Mouse (Mus musculus) kidney, postnatal 0 days (tissue): ENCODE measurements at regions not wholly inside any gene's neighbourhood (a gene's known extent, or its start where the extent isn't known, plus 50 kb on each side); places are given as distances from the start of the nearest gene placed in this dataset.

Source experiments
- ATAC-seq: fragments of 200-750 bp; cut with Nextera tagmentation; replicated peaks from 2 replicates; pipeline ENCODE4 v1.8.0; 2017; ENCODE audit warnings: low read depth, moderate number of reproducible peaks, moderate TSS enrichment, moderate library complexity; ENCODE audit not compliant: low FRiP score
- DNase-seq: peaks from one replicate; pipeline ENCODE4 v3.0.0-alpha.2; 2016; ENCODE audit warnings: low spot score
- H3K27ac ChIP-seq: fragments of 300-500 bp; sonication (generic); 2 replicates; pipeline ENCODE4 v1.5.1; 2014; ENCODE audit warnings: mild to moderate bottlenecking
- H3K27me3 ChIP-seq: fragments of 300-500 bp; sonication (generic); 2 replicates; pipeline ENCODE4 v1.6.1; 2014; ENCODE audit warnings: low read length, mixed read lengths; ENCODE audit not compliant: insufficient read depth
- H3K36me3 ChIP-seq: fragments of 300-500 bp; sonication (generic); 2 replicates; pipeline ENCODE4 v1.6.1; 2014; ENCODE audit warnings: low read length, mixed read lengths; ENCODE audit not compliant: insufficient read depth
- H3K4me1 ChIP-seq: fragments of 300-500 bp; sonication (generic); replicated peaks from 2 replicates; pipeline ENCODE4 v1.6.1; 2014; ENCODE audit warnings: antibody characterized with exemption, low read length, mixed read lengths; ENCODE audit not compliant: insufficient read depth
- H3K4me2 ChIP-seq: fragments of 300-500 bp; sonication (generic); 2 replicates; pipeline ENCODE4 v1.6.1; 2014; ENCODE audit warnings: mild to moderate bottlenecking, low read length, moderate library complexity, mixed read lengths
- H3K4me3 ChIP-seq: fragments of 300-500 bp; sonication (generic); replicated peaks from 2 replicates; pipeline ENCODE4 v1.5.1; 2014; ENCODE audit warnings: low read depth, low read length
- H3K9ac ChIP-seq: fragments of 300-500 bp; sonication (generic); 2 replicates; pipeline ENCODE4 v1.6.1; 2014; ENCODE audit warnings: low read depth, low read length
- H3K9me3 ChIP-seq: fragments of 300-500 bp; sonication (generic); replicated peaks from 2 replicates; pipeline ENCODE4 v1.6.1; 2016; ENCODE audit warnings: low read length, inconsistent platforms, mixed read lengths
- CTCF ChIP-seq: IDR thresholded peaks from 2 replicates; pipeline ENCODE4 v1.5.1; 2016; ENCODE audit warnings: antibody characterized with exemption, low read depth, mild to moderate bottlenecking, moderate library complexity
- WGBS: fragments of 180-500 bp; shearing (Covaris S2); extraction: QIAGEN DNeasy Blood & Tissue Kit; methylation state at CpG from one replicate; pipeline ENCODE4 v1.1.7; 2014; 5-methylcytosine and 5-hydroxymethylcytosine counted together
- microRNA counts: library from miRNA; unstranded; fragments of <30 nt; microRNA quantifications from one replicate; lab custom pipeline; 2015
- microRNA-seq: library from miRNA; unstranded; fragments of <30 nt; microRNA quantifications from one replicate; pipeline ENCODE4, GENCODE M21; 2016

DNA sequence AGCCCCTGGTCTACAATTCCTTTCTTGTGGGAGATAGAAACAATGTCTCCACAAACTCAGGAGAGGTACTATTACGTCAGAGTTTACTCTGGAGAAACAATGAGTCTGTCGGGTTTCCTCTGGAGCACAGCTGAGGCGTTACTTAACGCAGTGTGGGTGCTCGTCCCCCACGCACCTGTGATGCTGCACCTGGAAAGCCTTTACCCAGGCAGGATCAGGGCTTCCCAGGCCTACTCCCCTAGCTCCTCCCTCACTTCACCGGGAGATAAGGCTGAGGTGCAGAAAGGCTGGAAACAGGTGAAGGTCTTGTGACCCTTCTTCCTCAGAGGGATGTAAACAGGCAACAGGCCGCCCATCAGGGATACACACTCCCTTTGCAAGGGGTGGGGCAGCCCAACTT, 80.7 kb upstream of the Nr5a2 start:
- no peaks in the 10 kb centered on the region for H3K4me1 ChIP-seq
- H3K9ac ChIP-seq = no peak overlapping the region
- H3K27me3 ChIP-seq = no peaks in the 10 kb centered on the region
- WGBS = 67% methylated on average over 8 of the region's 8 CpGs
- H3K9me3 ChIP-seq = no peaks in the 10 kb centered on the region
- H3K4me2 ChIP-seq = no peak overlapping the region
- no peaks in the 10 kb centered on the region for H3K36me3 ChIP-seq
- no peak for TF ChIP-seq CTCF
- no peak overlapping the region for H3K27ac ChIP-seq
- DNase-seq (no peak), ATAC-seq (no peak)
- H3K4me3 ChIP-seq = no peak overlapping the region

- no peak for TF ChIP-seq CTCF
- DNase-seq (no peak), ATAC-seq (no peak)
- H3K27ac ChIP-seq = no peak overlapping the region
- H3K9ac ChIP-seq = no peak overlapping the region
- H3K9me3 ChIP-seq = no peaks in the 10 kb centered on the region
- no peaks in the 10 kb centered on the region for H3K36me3 ChIP-seq
- H3K4me1 ChIP-seq = no peaks in the 10 kb centered on the region
- no peaks in the 10 kb centered on the region for H3K27me3 ChIP-seq
- 87% methylated on average over 6 of the region's 6 CpGs for WGBS
- no peak overlapping the region for H3K4me2 ChIP-seq
- no peak overlapping the region for H3K4me3 ChIP-seq
These were observed 74.3 kb upstream of the Nr5a2 start for GRCm38 (mm10) chr1:137034586-137034985.

- Histone ChIP-seq H3K27me3 (no peaks in the 10 kb centered on the region), H3K4me3 (no peak overlapping the region), H3K27ac (no peak overlapping the region), H3K4me2 (no peak overlapping the region), H3K4me1 (no peaks in the 10 kb centered on the region), H3K9ac (no peak overlapping the region), H3K36me3 (no peaks in the 10 kb centered on the region), H3K9me3 (no peaks in the 10 kb centered on the region)
- DNase-seq = no peak
- no peak for ATAC-seq
- WGBS = 44% methylated on average over 5 of the region's 5 CpGs
- no peak for TF ChIP-seq CTCF
These were observed 73.4 kb upstream of the Nr5a2 start for GRCm38 (mm10) chr1:137033679-137034078.

DNA sequence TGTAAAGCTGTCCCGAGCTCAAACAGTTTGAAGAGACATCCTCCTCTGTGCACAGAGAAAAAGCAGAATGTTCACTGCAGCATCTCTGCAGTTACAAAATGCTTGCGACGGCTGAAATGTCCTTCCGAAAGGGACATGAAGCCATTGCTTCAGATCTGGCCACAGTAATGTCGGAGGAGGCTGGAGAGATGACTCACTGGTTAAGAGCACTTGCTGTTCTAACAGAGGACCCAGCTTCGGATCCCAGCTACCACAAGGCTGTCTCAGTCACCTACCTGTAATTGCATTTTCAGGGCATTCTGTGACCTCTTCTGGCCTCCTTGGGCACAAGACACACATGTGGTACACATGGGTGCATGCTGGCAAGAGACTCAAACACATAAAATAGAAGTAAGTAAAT, 63.5 kb upstream of the Nr5a2 start:
- Histone ChIP-seq H3K27me3 (no peaks in the 10 kb centered on the region), H3K9me3 (no peaks in the 10 kb centered on the region), H3K4me3 (no peak overlapping the region), H3K36me3 (no peaks in the 10 kb centered on the region), H3K4me2 (no peak overlapping the region), H3K9ac (no peak overlapping the region), H3K4me1 (no peaks in the 10 kb centered on the region), H3K27ac (no peak overlapping the region)
- ATAC-seq (no peak), DNase-seq (no peak)
- 82% methylated on average over 6 of the region's 6 CpGs for WGBS
- no peak for TF ChIP-seq CTCF

DNA sequence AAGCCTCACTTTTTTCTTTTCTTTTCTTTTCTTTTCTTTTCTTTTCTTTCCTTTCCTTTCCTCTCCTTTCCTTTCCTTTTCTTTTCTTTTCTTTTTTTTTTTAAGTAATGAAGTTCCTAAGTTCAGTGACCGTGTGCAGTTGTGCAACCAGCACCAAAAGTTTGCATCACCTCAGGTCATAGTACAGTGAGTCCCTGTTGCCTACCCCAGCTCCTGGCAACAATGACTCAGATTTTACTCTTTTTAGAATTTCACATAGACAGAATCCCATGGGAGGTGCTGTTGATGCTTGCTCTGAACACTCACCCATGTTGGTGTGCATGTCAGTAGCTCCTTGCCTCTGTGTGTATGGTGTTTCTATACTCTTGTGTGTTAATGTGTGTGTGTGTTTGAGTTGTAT, 60.3 kb upstream of the Nr5a2 start:
- H3K4me2 ChIP-seq = no peak overlapping the region
- 82% methylated on average over 1 of the region's 1 CpGs for WGBS
- DNase-seq (no peak), ATAC-seq (no peak)
- H3K9me3 ChIP-seq = no peaks in the 10 kb centered on the region
- no peak overlapping the region for H3K4me3 ChIP-seq
- no peaks in the 10 kb centered on the region for H3K27me3 ChIP-seq
- no peak for TF ChIP-seq CTCF
- no peaks in the 10 kb centered on the region for H3K4me1 ChIP-seq
- no peak overlapping the region for H3K27ac ChIP-seq
- no peaks in the 10 kb centered on the region for H3K36me3 ChIP-seq
- no peak overlapping the region for H3K9ac ChIP-seq

DNA sequence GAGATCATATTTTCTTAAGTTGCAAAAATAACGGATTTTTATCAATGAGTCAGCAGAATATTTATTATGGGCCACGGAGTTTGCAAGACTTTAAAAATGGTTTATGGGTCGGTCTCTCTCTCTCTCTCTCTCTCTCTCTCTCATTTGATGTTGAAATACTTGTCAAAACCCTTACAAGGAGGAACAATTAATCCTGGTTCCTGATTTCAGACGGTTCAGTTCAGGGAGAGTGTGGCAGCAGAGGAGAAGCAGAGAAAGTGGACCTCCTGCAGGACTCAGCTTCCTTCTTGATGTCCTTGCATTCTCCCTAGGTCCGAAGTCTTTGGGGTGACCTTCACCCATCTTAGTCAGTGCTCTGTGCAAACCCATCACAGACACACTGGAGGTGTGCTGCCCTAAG, 57.4 kb upstream of the Nr5a2 start:
- WGBS = 57% methylated on average over 5 of the region's 5 CpGs

GRCm38 (mm10) chr1:137010240-137010926, 50.1 kb upstream of the Nr5a2 start:
- WGBS = 58% methylated on average over 9 of the region's 9 CpGs
- no peak for ATAC-seq

More for the DNA sequence above, 57.4 kb upstream of the Nr5a2 start:
- no peak for TF ChIP-seq CTCF
- no peaks in the 10 kb centered on the region for H3K4me1 ChIP-seq
- ATAC-seq (no peak), DNase-seq (no peak)
- no peaks in the 10 kb centered on the region for H3K36me3 ChIP-seq
- no peaks in the 10 kb centered on the region for H3K27me3 ChIP-seq
- no peak overlapping the region for H3K4me3 ChIP-seq
- H3K4me2 ChIP-seq = no peak overlapping the region
- H3K9ac ChIP-seq = no peak overlapping the region
- H3K27ac ChIP-seq = no peak overlapping the region
- no peaks in the 10 kb centered on the region for H3K9me3 ChIP-seq

More at GRCm38 (mm10) chr1:137010240-137010926, 50.1 kb upstream of the Nr5a2 start:
- H3K4me3 ChIP-seq = no peak overlapping the region
- TF ChIP-seq CTCF = no peak
- no peaks in the 10 kb centered on the region for H3K36me3 ChIP-seq
- no peak overlapping the region for H3K9ac ChIP-seq
- no peak overlapping the region for H3K4me2 ChIP-seq
- no peaks in the 10 kb centered on the region for H3K4me1 ChIP-seq
- H3K27me3 ChIP-seq = no peaks in the 10 kb centered on the region
- DNase-seq = no peak
- H3K9me3 ChIP-seq = no peaks in the 10 kb centered on the region
- no peak overlapping the region for H3K27ac ChIP-seq

MicroRNA genes in the stretch of these regions (microRNA counts, 519-probe panel; counts per million panel counts)
- 7,454 counts per million, percentile 96 among the panel's probes with 10 or more counts for microRNA mmu-miR-181a (lab: Ali Mortazavi, UCI)
- 3,568 counts per million, percentile 72 among the panel's probes with 10 or more counts for microRNA mmu-miR-181b+mmu-miR-181d (lab: Ali Mortazavi, UCI)

Small RNAs in the stretch of these regions (microRNA-seq; reads per million reads assigned to microRNA genes)
- 1,665 reads per million, percentile 81 among the genes with 10 or more reads in this experiment for gene Mir181a-1
- 14.2 reads per million, percentile 28 among the genes with 10 or more reads in this experiment for gene Mir181b-1
